Mouse (Mus musculus) limb, embryonic 11.5 days (tissue): ENCODE results near the gene Aida. TPM values are rescaled to one million over a fixed set of nuclear protein-coding genes. Genes with fewer than 3 reads are reported as not detected.
A peak's percentile ranks its signal among the peaks of the same experiment; 100 is the strongest.
"Not testable (repeated sequence)": the region's sequence is repeated elsewhere in the genome, so short reads cannot be mapped to it uniquely, and the experiment has no call there.

Experiments used
- ATAC-seq: fragments of 200-750 bp; cut with Nextera tagmentation; 2 replicates; pipeline ENCODE4 v1.8.0; 2017; ENCODE audit warnings: low read depth; ENCODE audit not compliant: insufficient number of reproducible peaks, low FRiP score, low TSS enrichment
- DNase-seq: peaks from one replicate; pipeline ENCODE4 v3.0.0-alpha.2; 2015; ENCODE audit warnings: low spot score
- H3K27ac ChIP-seq: fragments of 300-500 bp; sonication (generic); replicated peaks from 2 replicates; pipeline ENCODE4 v1.5.1; 2014; ENCODE audit warnings: low read depth, mild to moderate bottlenecking, low read length
- H3K27me3 ChIP-seq: fragments of 300-500 bp; sonication (generic); 2 replicates; pipeline ENCODE4 v1.6.1; 2014; ENCODE audit warnings: mild to moderate bottlenecking, low read length, mixed read lengths; ENCODE audit not compliant: control insufficient read depth, insufficient read depth
- H3K36me3 ChIP-seq: fragments of 300-500 bp; sonication (generic); 2 replicates; pipeline ENCODE4 v1.6.1; 2014; ENCODE audit warnings: mild to moderate bottlenecking, low read length, moderate library complexity, mixed read lengths; ENCODE audit not compliant: control insufficient read depth, insufficient read depth
- H3K4me1 ChIP-seq: fragments of 300-500 bp; sonication (generic); 2 replicates; pipeline ENCODE4 v1.6.1; 2014; ENCODE audit warnings: low read length, mixed read lengths; ENCODE audit not compliant: control insufficient read depth, insufficient read depth
- H3K4me2 ChIP-seq: fragments of 300-500 bp; sonication (generic); 2 replicates; pipeline ENCODE4 v1.6.1; 2014; ENCODE audit warnings: low read depth, mild to moderate bottlenecking, moderate library complexity; ENCODE audit not compliant: severe bottlenecking
- H3K4me3 ChIP-seq: fragments of 300-500 bp; sonication (generic); 2 replicates; pipeline ENCODE4 v1.5.1; 2014; ENCODE audit warnings: low read depth, low read length
- H3K9ac ChIP-seq: fragments of 300-500 bp; sonication (generic); 2 replicates; pipeline ENCODE4 v1.6.1; 2014; ENCODE audit warnings: mild to moderate bottlenecking, low read length
- H3K9me3 ChIP-seq: fragments of 300-500 bp; sonication (generic); 2 replicates; pipeline ENCODE4 v1.6.1; 2016; ENCODE audit warnings: low read length; ENCODE audit not compliant: control insufficient read depth
- WGBS: fragments of 180-500 bp; shearing (Covaris S2); extraction: QIAGEN DNeasy Blood & Tissue Kit; methylation state at CpG from one replicate; pipeline ENCODE4 v1.1.7; 2014; 5-methylcytosine and 5-hydroxymethylcytosine counted together
- polyA plus RNA-seq: library from polyadenylated mRNA; unstranded; fragments of >200 nt; fragmentation: Nextera tagmentation; extraction: Ambion mirVana; gene quantifications from 2 replicates; pipeline ENCODE4 v1.2.1, GENCODE M21; 2014

Gene Aida
- polyA plus RNA-seq, 1 experiment from 2014 or later, result 42.4 TPM

- ATAC-seq, result no peak
- 90% methylated on average over 6 of the region's 6 CpGs for WGBS
Observed at GRCm38 (mm10) chr1:183299161-183299560, 2.8 kb downstream of the Aida start.

GRCm38 (mm10) chr1:183307555-183307954 is 11.2 kb downstream of the Aida start:
- H3K36me3 ChIP-seq, result peaks cover 2% of the 10 kb centered on the region; the same call in 1 of the 2 replicates
- H3K27ac ChIP-seq, result no peak overlapping the region
- DNase-seq (no peak), ATAC-seq (no peak)
- H3K4me3 ChIP-seq, result no peak overlapping the region
- H3K4me1 ChIP-seq, result no peaks in the 10 kb centered on the region
- no peak overlapping the region for H3K4me2 ChIP-seq
- WGBS, result 78% methylated on average over 3 of the region's 3 CpGs
- H3K9ac ChIP-seq, result no peak overlapping the region
- no peaks in the 10 kb centered on the region for H3K9me3 ChIP-seq
- no peaks in the 10 kb centered on the region for H3K27me3 ChIP-seq

More at GRCm38 (mm10) chr1:183299161-183299560, 2.8 kb downstream of the Aida start:
- Histone ChIP-seq H3K4me3 (no peak overlapping the region), H3K36me3 (no peaks in the 10 kb centered on the region), H3K27ac (no peak overlapping the region), H3K9me3 (no peaks in the 10 kb centered on the region), H3K27me3 (no peaks in the 10 kb centered on the region), H3K4me2 (no peak overlapping the region), H3K4me1 (no peaks in the 10 kb centered on the region), H3K9ac (no peak overlapping the region)
- DNase-seq, result peak; percentile 100

GRCm38 (mm10) chr1:183308476-183308875 is 12.1 kb downstream of the Aida start:
- no peak overlapping the region for H3K27ac ChIP-seq
- ATAC-seq, result no peak
- no peak for DNase-seq
- no peak overlapping the region for H3K4me2 ChIP-seq
- H3K9me3 ChIP-seq, result no peaks in the 10 kb centered on the region
- 91% methylated on average over 1 of the region's 1 CpGs for WGBS
- no peaks in the 10 kb centered on the region for H3K4me1 ChIP-seq
- peaks cover 2% of the 10 kb centered on the region; the same call in 1 of the 2 replicates for H3K36me3 ChIP-seq
- no peak overlapping the region for H3K4me3 ChIP-seq
- no peaks in the 10 kb centered on the region for H3K27me3 ChIP-seq
- no peak overlapping the region for H3K9ac ChIP-seq

- H3K27ac ChIP-seq, DNase-seq, ATAC-seq, H3K4me2 ChIP-seq, H3K9me3 ChIP-seq, H3K36me3 ChIP-seq, H3K27me3 ChIP-seq, H3K4me3 ChIP-seq, H3K9ac ChIP-seq, H3K4me1 ChIP-seq: not testable (repeated sequence)
- WGBS, result 84% methylated on average over 2 of the region's 2 CpGs
Observed at GRCm38 (mm10) chr1:183309601-183310000, 13.2 kb downstream of the Aida start.

- 88% methylated on average over 2 of the region's 2 CpGs for WGBS
- Histone ChIP-seq H3K9me3 (no peaks in the 10 kb centered on the region), H3K4me3 (no peak overlapping the region), H3K4me2 (no peak overlapping the region), H3K4me1 (no peaks in the 10 kb centered on the region), H3K27me3 (no peaks in the 10 kb centered on the region), H3K36me3 (peaks cover 2% of the 10 kb centered on the region; the same call in 1 of the 2 replicates), H3K27ac (no peak overlapping the region), H3K9ac (no peak overlapping the region)
- DNase-seq (no peak), ATAC-seq (no peak)
Observed at GRCm38 (mm10) chr1:183312076-183312475, 15.7 kb downstream of the Aida start.

GRCm38 (mm10) chr1:183315783-183316182 is 19.4 kb downstream of the Aida start:
- no peaks in the 10 kb centered on the region for H3K9me3 ChIP-seq
- H3K27me3 ChIP-seq, result no peaks in the 10 kb centered on the region
- no peaks in the 10 kb centered on the region for H3K4me1 ChIP-seq
- ATAC-seq (no peak), DNase-seq (no peak)
- no peak overlapping the region for H3K9ac ChIP-seq
- no peak overlapping the region for H3K4me3 ChIP-seq
- H3K27ac ChIP-seq, result no peak overlapping the region
- H3K36me3 ChIP-seq, result peaks cover 2% of the 10 kb centered on the region; the same call in 1 of the 2 replicates
- WGBS, result 93% methylated on average over 2 of the region's 2 CpGs
- no peak overlapping the region for H3K4me2 ChIP-seq

GRCm38 (mm10) chr1:183320708-183321107 is 24.3 kb downstream of the Aida start:
- ATAC-seq (no peak), DNase-seq (no peak)
- no peak overlapping the region for H3K9ac ChIP-seq
- no peak overlapping the region for H3K4me3 ChIP-seq
- H3K36me3 ChIP-seq, result peaks cover 5% of the 10 kb centered on the region; the same call in 1 of the 2 replicates
- no peak overlapping the region for H3K4me2 ChIP-seq
- H3K27ac ChIP-seq, result no peak overlapping the region
- no peaks in the 10 kb centered on the region for H3K4me1 ChIP-seq
- WGBS, result 80% methylated on average over 3 of the region's 3 CpGs
- H3K27me3 ChIP-seq, result no peaks in the 10 kb centered on the region
- H3K9me3 ChIP-seq, result no peaks in the 10 kb centered on the region

GRCm38 (mm10) chr1:183322496-183322895 is 26.1 kb downstream of the Aida start:
- H3K27ac ChIP-seq, DNase-seq, H3K36me3 ChIP-seq, H3K9me3 ChIP-seq, H3K4me3 ChIP-seq, H3K27me3 ChIP-seq, H3K9ac ChIP-seq, H3K4me1 ChIP-seq, H3K4me2 ChIP-seq, ATAC-seq: not testable (repeated sequence)
- 89% methylated on average over 5 of the region's 5 CpGs for WGBS

- H3K36me3 ChIP-seq, result peaks cover 5% of the 10 kb centered on the region; the same call in 1 of the 2 replicates
- no peak overlapping the region for H3K4me3 ChIP-seq
- ATAC-seq, result no peak
- H3K4me2 ChIP-seq, result no peak overlapping the region
- no peaks in the 10 kb centered on the region for H3K4me1 ChIP-seq
- WGBS, result 96% methylated on average over 2 of the region's 2 CpGs
- no peaks in the 10 kb centered on the region for H3K9me3 ChIP-seq
- DNase-seq, result no peak
- no peaks in the 10 kb centered on the region for H3K27me3 ChIP-seq
- H3K9ac ChIP-seq, result no peak overlapping the region
- no peak overlapping the region for H3K27ac ChIP-seq
Observed at GRCm38 (mm10) chr1:183323923-183324322, 27.5 kb downstream of the Aida start.
